Mouse (Mus musculus): ENCODE measurements around the gene Krtap10-10.
"Not testable (repeated sequence)": the region's sequence is repeated elsewhere in the genome, so short reads cannot be mapped to it uniquely, and the experiment has no call there.

Gene Krtap10-10

GRCm38 (mm10) chr10:77835647-77836046 is at the start of gene Krtap10-10:
Gene Krtap10-10 (plus strand): TSS chr10:77835947.
- DNase-seq, result no peak

- DNase-seq, result not testable (repeated sequence)
These were observed 47.9 kb upstream of the Krtap10-10 start, which contains the start of gene Gm7137 for GRCm38 (mm10) chr10:77787876-77788275. Gene Gm7137 (minus strand): TSS chr10:77788200.

GRCm38 (mm10) chr10:77788621-77789020 is 47.1 kb upstream of the Krtap10-10 start:
- no peak for DNase-seq

GRCm38 (mm10) chr10:77794976-77795375 is 40.8 kb upstream of the Krtap10-10 start, which contains the start of gene Gm9639:
Gene Gm9639 (minus strand): TSS chr10:77795076.
- no peak for DNase-seq

GRCm38 (mm10) chr10:77797677-77798076 is 38.1 kb upstream of the Krtap10-10 start:
- no peak for DNase-seq

GRCm38 (mm10) chr10:77798164-77798920 is 37.4 kb upstream of the Krtap10-10 start:
- DNase-seq, result peak in 1 of 2 experiments; percentile 19

GRCm38 (mm10) chr10:77798921-77799508 is 36.7 kb upstream of the Krtap10-10 start, which contains the start of gene Gm19668:
Gene Gm19668 (minus strand): TSS chr10:77799133.
- no peak for DNase-seq

- DNase-seq, result no peak
These were observed 31.7 kb upstream of the Krtap10-10 start for GRCm38 (mm10) chr10:77804095-77804494.

- DNase-seq, result no peak
These were observed 24.0 kb upstream of the Krtap10-10 start, which contains the start of gene Gm9507 for GRCm38 (mm10) chr10:77811743-77812142. Gene Gm9507 (minus strand): TSS chr10:77811843.

GRCm38 (mm10) chr10:77814382-77814781 is 21.4 kb upstream of the Krtap10-10 start, which contains the start of gene Gm2696:
Gene Gm2696 (plus strand): TSS chr10:77814682.
- DNase-seq, result no peak

- peak in 1 of 2 experiments; percentile 17 for DNase-seq
These were observed 20.2 kb upstream of the Krtap10-10 start for GRCm38 (mm10) chr10:77815514-77815913.

GRCm38 (mm10) chr10:77818523-77818922 is 17.2 kb upstream of the Krtap10-10 start:
- no peak for DNase-seq

GRCm38 (mm10) chr10:77819203-77819602 is 16.5 kb upstream of the Krtap10-10 start:
- no peak for DNase-seq

- DNase-seq, result no peak
These were observed 8.8 kb upstream of the Krtap10-10 start, which contains the start of gene Krtap10-4 for GRCm38 (mm10) chr10:77826951-77827350. Gene Krtap10-4 (minus strand): TSS chr10:77827095.

GRCm38 (mm10) chr10:77839006-77839405 is 3.3 kb downstream of the Krtap10-10 start:
- no peak for DNase-seq

- no peak for DNase-seq
These were observed 10.8 kb downstream of the Krtap10-10 start, which contains the start of gene Gm36176 for GRCm38 (mm10) chr10:77846503-77846902. Gene Gm36176 (plus strand): TSS chr10:77846803.

- DNase-seq, result peak; percentile 34 to 59
These were observed 11.2 kb downstream of the Krtap10-10 start for GRCm38 (mm10) chr10:77846961-77847360.

- DNase-seq, result no peak
These were observed 11.8 kb downstream of the Krtap10-10 start for GRCm38 (mm10) chr10:77847538-77847937.

GRCm38 (mm10) chr10:77852559-77852958 is 16.8 kb downstream of the Krtap10-10 start, which contains the start of gene Gm10318:
Gene Gm10318 (plus strand): TSS chr10:77852859.
- DNase-seq, result no peak

GRCm38 (mm10) chr10:77861675-77862074 is 25.9 kb downstream of the Krtap10-10 start, which contains the start of gene Gm3285:
Gene Gm3285 (plus strand): TSS chr10:77861975.
- DNase-seq, result no peak

- DNase-seq, result peak; percentile 19
These were observed 28.5 kb downstream of the Krtap10-10 start for GRCm38 (mm10) chr10:77864067-77864761.

- DNase-seq, result peak in 1 of 2 experiments; percentile 30
These were observed 29.0 kb downstream of the Krtap10-10 start for GRCm38 (mm10) chr10:77864762-77865143.

- no peak for DNase-seq
These were observed 31.8 kb downstream of the Krtap10-10 start for GRCm38 (mm10) chr10:77867546-77867945.

Data from cerebellum, postnatal 25 days (tissue).